Mouse (Mus musculus) E14TG2a.4 (cell line): ENCODE data around the gene Mettl7a3.

Experiments used
- CTCF ChIP-seq: conservative IDR thresholded peaks from 2 replicates; pipeline ENCODE4 v1.5.1; 2014; ENCODE audit warnings: low read length
- NANOG ChIP-seq: IDR thresholded peaks from 2 replicates; pipeline ENCODE4 v1.6.1; 2014; ENCODE audit warnings: borderline replicate concordance, low read length, mixed read lengths
- POU5F1 ChIP-seq: IDR thresholded peaks from 2 replicates; pipeline ENCODE4 v1.6.1; 2014; ENCODE audit warnings: low read length, borderline replicate concordance

GRCm38 (mm10) chr15:100301556-100301955, 33.2 kb upstream of the Mettl7a3 start:
- TF ChIP-seq CTCF (no peak), NANOG (no peak), POU5F1 (no peak)
